Mouse (Mus musculus): Measurements from ENCODE around the gene Ints3.

GRCm38 (mm10) chr3:90447123-90447494 is 13.7 kb upstream of the Ints3 start:
- no peak for TF ChIP-seq POLR2A (IDR thresholded peaks at IDR 0.05; ENCODE audit: insufficient read depth, low read length)
- TF ChIP-seq CTCF (IDR thresholded peaks at IDR 0.05; ENCODE audit: low read depth, low read length), result no peak
- TF ChIP-seq EP300 (IDR thresholded peaks at IDR 0.05; ENCODE audit: insufficient read depth, low read depth, low read length), result 0 out of 2 replicates have a peak, but pooled peaks have one; percentile 7

All from ES-Bruce4 (cell line).